Mouse (Mus musculus) lung, adult 2 months (tissue): ENCODE measurements at regions not wholly inside any gene's neighbourhood (a gene's known extent, or its start where the extent isn't known, plus 50 kb on each side); places are given as distances from the start of the nearest gene placed in this dataset.

Source experiments
- CTCF ChIP-seq: fragments of 200-500 bp; IDR thresholded peaks from 2 replicates; pipeline ENCODE4 v1.5.1; 2011; ENCODE audit warnings: mild to moderate bottlenecking, low read length, control low read depth; ENCODE audit not compliant: insufficient read depth
- POLR2A ChIP-seq: fragments of 200-500 bp; IDR thresholded peaks from 2 replicates; pipeline ENCODE4 v1.6.1; 2011; ENCODE audit warnings: low read depth, mild to moderate bottlenecking, control low read depth, low read length, borderline replicate concordance; ENCODE audit errors: extremely low read depth

DNA sequence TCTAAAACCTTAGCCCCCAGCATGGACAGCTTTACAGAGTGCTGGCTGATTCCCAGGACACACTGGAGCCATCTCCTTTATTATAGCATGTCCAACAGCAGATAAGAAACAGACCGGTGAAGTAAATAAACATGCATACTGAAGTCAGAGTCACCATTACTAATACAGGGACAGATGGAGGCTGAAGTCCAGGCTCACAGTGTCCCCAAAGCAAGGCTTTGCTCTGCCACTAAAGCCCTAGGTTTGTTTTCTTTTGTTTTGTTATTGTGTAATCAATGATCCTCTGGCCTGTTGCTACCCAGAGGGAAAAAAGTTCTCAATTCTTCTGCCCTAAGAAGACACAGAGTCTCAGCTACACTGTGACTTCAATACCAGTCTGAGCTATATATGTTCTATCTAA, 56.2 kb upstream of the Nt5e start:
- TF ChIP-seq CTCF (no peak), POLR2A (no peak)
